Mouse (Mus musculus) cerebellum, adult (tissue): ENCODE results near the gene Map3k6.

Experiments used
- ATAC-seq: cut with Nextera tagmentation; 2 replicates; pipeline ENCODE4 v1.9.2; 2017; ENCODE audit warnings: mild to moderate bottlenecking, moderate library complexity, mixed read lengths; ENCODE audit not compliant: insufficient number of reproducible peaks, low FRiP score, low TSS enrichment

Gene Map3k6

DNA sequence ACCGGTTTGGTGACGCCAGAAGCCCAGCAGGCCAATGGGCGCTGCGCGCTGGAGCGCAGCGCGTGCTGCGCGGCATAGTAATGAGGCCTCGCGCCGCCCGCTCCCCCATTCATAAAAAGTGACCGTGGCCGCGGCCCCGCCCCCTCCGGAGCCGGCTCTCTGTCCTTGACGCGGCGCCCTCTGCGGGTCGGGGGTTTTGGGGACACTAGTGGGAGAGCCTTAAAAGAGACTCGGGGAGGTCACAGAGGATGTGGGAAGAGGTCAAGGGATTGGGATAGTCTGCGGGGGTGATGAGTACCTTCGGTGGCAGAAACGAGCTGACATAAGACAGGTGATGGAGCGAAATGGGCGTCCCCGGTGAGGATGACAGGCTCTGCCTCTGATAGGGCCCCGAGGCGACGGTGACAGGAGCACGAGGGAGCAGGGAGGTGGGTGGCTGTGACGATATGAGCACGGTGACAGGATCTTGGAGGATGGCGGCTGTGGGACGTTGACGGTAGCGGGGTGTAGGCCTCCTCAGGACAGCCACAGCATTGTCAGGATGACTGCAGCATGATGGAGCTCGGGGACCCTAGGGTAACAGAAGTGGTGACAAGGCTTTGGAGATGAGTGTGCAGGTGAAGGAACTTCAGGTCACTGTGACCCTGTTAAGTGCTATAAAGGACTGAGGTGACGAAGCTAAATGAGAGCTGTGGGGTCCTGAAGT lies 27.9 kb upstream of the Map3k6 start:
- ATAC-seq: peak; percentile 56

DNA sequence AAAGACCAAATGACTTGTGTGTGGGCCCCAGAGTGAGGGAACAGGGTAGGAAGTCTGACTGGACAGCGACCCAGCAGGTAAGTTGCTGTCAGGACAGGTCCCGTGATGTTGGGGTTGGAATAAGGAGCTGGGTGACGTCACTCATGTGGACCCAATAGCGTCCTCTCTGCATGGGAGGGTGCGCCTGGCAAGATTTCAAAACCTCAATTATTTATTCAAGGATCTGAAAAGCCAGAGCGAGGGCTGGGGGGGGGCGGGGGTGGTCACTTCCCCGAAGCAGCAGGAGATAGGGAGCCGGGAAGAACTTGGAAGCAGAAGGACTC lies 27.4 kb upstream of the Map3k6 start:
- ATAC-seq: no peak

- no peak for ATAC-seq
Observed at GRCm38 (mm10) chr4:133213661-133214060, 27.0 kb upstream of the Map3k6 start.

GRCm38 (mm10) chr4:133217641-133218040 lies 23.0 kb upstream of the Map3k6 start:
- ATAC-seq: no peak

DNA sequence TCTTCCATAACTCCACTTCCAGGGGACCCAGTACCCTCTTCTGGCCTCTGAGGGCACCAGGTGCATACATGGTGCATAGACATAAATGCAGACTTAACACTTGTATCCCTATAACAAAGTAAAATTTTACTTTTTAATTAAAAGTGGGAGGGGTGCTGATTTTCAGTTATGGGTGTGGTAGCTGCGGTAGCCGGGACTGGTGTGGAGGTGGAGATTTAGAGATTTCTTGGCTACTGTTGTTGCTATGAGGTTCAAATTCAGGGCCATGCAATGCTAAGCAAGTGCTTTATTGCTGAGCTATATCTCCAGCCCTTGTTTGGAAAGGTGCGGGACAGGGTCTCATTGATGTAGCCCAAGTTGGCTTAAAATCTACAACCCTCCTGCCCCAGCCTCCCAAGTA lies 21.9 kb upstream of the Map3k6 start:
- no peak for ATAC-seq

DNA sequence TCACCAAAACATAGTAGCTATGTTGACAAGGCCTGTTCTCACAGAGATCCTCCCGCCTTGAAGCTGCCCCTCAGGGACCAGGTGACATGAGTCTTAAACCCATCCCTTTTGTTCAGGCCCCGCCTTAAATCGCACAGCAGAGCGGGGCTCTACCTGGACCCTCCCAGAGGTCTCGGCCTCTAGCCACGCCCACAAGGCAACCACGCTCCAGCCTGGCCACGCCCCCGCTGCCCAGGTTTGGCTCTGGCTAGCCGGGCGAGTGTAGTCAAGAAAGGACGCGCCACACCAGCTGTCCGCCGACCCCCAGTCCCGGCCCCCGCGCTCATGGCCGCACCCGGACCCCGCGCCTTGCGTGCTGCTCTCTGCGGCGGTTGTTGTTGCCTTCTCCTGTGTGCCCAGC lies 20.0 kb upstream of the Map3k6 start:
- no peak for ATAC-seq

DNA sequence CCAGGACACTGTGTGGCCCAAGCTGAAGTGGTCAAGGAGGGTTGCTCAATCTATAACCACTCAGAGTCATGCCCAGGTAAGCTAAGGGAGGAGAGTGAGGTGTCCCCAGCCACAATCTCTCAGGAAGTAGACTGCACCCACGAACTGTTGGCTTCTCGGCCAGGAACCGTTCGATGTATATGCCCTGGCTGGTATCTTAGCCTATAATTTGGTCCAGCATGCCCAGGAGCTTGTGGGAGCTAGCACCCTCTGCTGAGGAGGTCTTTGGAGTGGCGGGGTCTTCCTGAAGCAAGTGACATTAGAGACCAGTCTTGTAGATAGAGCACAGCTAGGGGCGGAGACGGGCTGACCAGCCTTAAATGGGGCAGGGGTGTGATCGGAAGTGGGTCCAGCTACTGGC lies 18.9 kb upstream of the Map3k6 start:
- ATAC-seq: no peak

DNA sequence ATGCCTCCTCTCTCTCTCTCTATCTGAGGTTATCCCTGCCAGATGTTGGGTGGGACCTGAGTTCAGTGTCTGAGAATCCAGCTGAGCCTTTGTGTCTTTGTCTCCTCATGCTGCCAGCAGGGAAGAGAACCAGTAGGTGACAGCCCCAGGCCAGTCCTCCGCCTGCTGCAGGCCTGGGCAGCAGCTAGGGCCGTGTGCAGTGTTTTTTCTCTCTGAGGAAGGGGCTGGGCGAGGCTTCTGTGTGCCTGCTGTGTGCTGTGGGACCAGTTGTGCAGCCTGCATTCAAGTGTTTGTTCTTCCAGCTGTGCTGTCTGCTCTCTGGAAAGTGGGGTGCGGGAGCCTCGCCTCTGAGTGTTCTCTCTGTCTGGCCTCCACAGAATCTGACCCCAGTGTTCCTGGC lies 16.7 kb upstream of the Map3k6 start:
- no peak for ATAC-seq

DNA sequence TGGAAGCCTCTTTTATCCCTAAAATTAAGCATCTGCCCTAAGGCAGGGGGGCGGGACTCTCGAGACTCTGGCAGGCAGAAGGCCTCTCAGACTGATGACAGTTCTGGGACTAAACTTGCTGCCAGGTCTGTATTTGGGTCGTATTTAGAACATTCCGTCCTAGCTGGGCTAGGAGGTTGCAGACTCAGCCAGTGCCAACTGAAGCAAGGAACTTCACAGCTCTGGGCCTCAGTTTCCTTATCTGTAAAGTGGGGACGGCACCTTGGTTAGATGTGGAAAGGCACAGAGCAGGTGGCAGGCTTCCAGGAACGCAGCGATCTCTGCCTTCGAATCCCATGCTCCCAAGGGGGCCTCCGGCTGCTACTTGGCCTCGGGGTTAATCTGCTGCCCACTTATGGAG lies 14.5 kb upstream of the Map3k6 start:
- ATAC-seq: no peak

- ATAC-seq: no peak
Observed at GRCm38 (mm10) chr4:133227636-133228035, 13.0 kb upstream of the Map3k6 start.

- ATAC-seq: no peak
Observed at GRCm38 (mm10) chr4:133229582-133229981, 11.0 kb upstream of the Map3k6 start.

- ATAC-seq: no peak
Observed at GRCm38 (mm10) chr4:133233285-133233976, 7.2 kb upstream of the Map3k6 start.

DNA sequence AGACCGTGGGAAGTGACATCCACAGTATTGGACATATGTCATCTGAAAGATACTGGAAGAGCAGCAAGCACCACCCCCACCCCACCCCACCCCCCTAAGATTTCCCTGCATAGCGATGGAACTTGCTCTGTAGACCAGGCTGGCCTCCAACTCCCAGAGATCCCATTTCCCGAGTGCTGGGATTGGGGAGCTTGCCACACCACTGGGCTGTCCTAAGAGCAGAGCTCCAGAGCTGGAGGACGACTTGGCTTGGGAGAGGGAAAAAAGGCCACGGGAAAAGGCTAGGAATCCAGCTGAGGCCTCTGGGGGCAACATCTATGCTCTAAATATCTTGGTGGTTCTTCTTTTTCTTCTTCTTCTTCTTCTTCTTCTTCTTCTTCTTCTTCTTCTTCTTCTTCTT lies 5.8 kb upstream of the Map3k6 start:
- no peak for ATAC-seq

GRCm38 (mm10) chr4:133235415-133235814 lies 5.2 kb upstream of the Map3k6 start:
- ATAC-seq: no peak

GRCm38 (mm10) chr4:133237911-133238310 lies 2.7 kb upstream of the Map3k6 start:
- ATAC-seq: no peak

- peak; percentile 83 for ATAC-seq
Observed at GRCm38 (mm10) chr4:133240934-133241908, 603 bp downstream of the Map3k6 start.

DNA sequence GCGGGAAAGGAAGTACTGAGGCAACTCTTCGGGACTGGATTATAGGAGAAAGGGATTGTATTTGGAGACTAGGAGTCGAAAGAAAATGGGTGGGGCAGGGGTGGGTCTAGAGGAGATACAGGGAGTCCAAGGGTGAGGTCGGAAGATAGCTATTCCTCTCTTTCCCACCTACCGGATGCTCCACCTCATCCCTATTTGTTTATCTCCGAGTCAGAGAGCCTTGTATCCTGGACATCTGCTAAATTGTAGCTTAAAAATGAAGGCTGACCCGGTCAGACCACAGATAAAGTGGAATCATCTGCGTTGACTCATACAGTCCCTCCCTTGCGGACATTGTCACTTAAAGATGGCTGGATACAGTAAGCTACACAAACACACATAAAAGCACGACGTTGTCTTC lies 1.3 kb downstream of the Map3k6 start:
- ATAC-seq: no peak

- no peak for ATAC-seq
Observed at GRCm38 (mm10) chr4:133242710-133243109, 2.1 kb downstream of the Map3k6 start.

- no peak for ATAC-seq
Observed at GRCm38 (mm10) chr4:133243538-133243937, 2.9 kb downstream of the Map3k6 start.

GRCm38 (mm10) chr4:133244289-133244688 lies 3.7 kb downstream of the Map3k6 start:
- no peak for ATAC-seq

- ATAC-seq: no peak
Observed at GRCm38 (mm10) chr4:133247072-133247471, 6.5 kb downstream of the Map3k6 start.
